Mouse (Mus musculus) spleen, postnatal 36 days (tissue): ENCODE measurements around the gene Proser3.
A peak's percentile ranks its signal among the peaks of the same experiment; 100 is the strongest.

Source experiments
- DNase-seq, 2 experiments: peaks; one replicate each; pipeline ENCODE4 v3.0.0; 2022; ENCODE audit warnings: low spot score in 2 of 2, mixed read lengths in 1 of 2

Gene Proser3

GRCm38 (mm10) chr7:30490251-30490956 lies 61.7 kb downstream of the Proser3 start:
- DNase-seq: peak in 1 of 2 experiments; percentile 16
